Mouse (Mus musculus): ENCODE results near the gene Gm11146. TPM values are rescaled to one million over a fixed set of nuclear protein-coding genes. Genes with fewer than 3 reads are reported as not detected.

Gene Gm11146
- polyA plus RNA-seq (2015; fragmentation: Nextera tagmentation; extraction: Ambion mirVana): not detected in 2 replicates

GRCm38 (mm10) chr16:77601994-77602393 is at the start of gene Gm11146:
Gene Gm11146, minus strand, starts transcription at chr16:77602094.
- no peak for TF ChIP-seq CTCF (IDR thresholded peaks at IDR 0.05; ENCODE audit: low read depth)
- H3K27ac ChIP-seq: no peak within 1 kb of the TSS
- ATAC-seq (replicated peaks; ENCODE audit: low FRiP score, low read depth) (no peak), DNase-seq (ENCODE audit: low spot score) (no peak)
- H3K9me3 ChIP-seq (replicated peaks; ENCODE audit: low read length): no peaks in the 10 kb centered on the region
- H3K4me3 ChIP-seq (replicated peaks; ENCODE audit: low read depth, low read length): no peak within 1 kb of the TSS
- H3K27me3 ChIP-seq (ENCODE audit: insufficient read depth, low read length): no peaks in the 10 kb centered on the region
- WGBS: 82% methylated on average over 1 of the region's 1 CpGs
- H3K9ac ChIP-seq (ENCODE audit: low read depth, low read length): no peak within 1 kb of the TSS
- no peaks in the 10 kb centered on the region for H3K4me1 ChIP-seq (replicated peaks; ENCODE audit: insufficient read depth, low read length)
- no peaks in the 10 kb centered on the region for H3K36me3 ChIP-seq (ENCODE audit: insufficient read depth, low read length)
- H3K4me2 ChIP-seq (ENCODE audit: low read length): no peak within 1 kb of the TSS

GRCm38 (mm10) chr16:77650596-77650995 is 48.7 kb upstream of the Gm11146 start:
- WGBS: 96% methylated on average over 1 of the region's 1 CpGs
- H3K36me3 ChIP-seq (ENCODE audit: insufficient read depth, low read length): no peaks in the 10 kb centered on the region
- H3K27ac ChIP-seq: no peak overlapping the region
- H3K4me2 ChIP-seq (ENCODE audit: low read length): no peak overlapping the region
- no peak overlapping the region for H3K9ac ChIP-seq (ENCODE audit: low read depth, low read length)
- no peak overlapping the region for H3K4me3 ChIP-seq (replicated peaks; ENCODE audit: low read depth, low read length)
- no peaks in the 10 kb centered on the region for H3K9me3 ChIP-seq (replicated peaks; ENCODE audit: low read length)
- TF ChIP-seq CTCF (IDR thresholded peaks at IDR 0.05; ENCODE audit: low read depth): no peak
- no peaks in the 10 kb centered on the region for H3K4me1 ChIP-seq (replicated peaks; ENCODE audit: insufficient read depth, low read length)
- ATAC-seq (replicated peaks; ENCODE audit: low FRiP score, low read depth): no peak
- H3K27me3 ChIP-seq (ENCODE audit: insufficient read depth, low read length): no peaks in the 10 kb centered on the region
- DNase-seq (ENCODE audit: low spot score): no peak

- DNase-seq (ENCODE audit: low spot score) (no peak), ATAC-seq (replicated peaks; ENCODE audit: low FRiP score, low read depth) (no peak)
- no peak overlapping the region for H3K4me2 ChIP-seq (ENCODE audit: low read length)
- WGBS: 65% methylated on average over 2 of the region's 2 CpGs
- no peaks in the 10 kb centered on the region for H3K36me3 ChIP-seq (ENCODE audit: insufficient read depth, low read length)
- H3K9ac ChIP-seq (ENCODE audit: low read depth, low read length): no peak overlapping the region
- no peak overlapping the region for H3K27ac ChIP-seq
- H3K9me3 ChIP-seq (replicated peaks; ENCODE audit: low read length): no peaks in the 10 kb centered on the region
- no peak overlapping the region for H3K4me3 ChIP-seq (replicated peaks; ENCODE audit: low read depth, low read length)
- TF ChIP-seq CTCF (IDR thresholded peaks at IDR 0.05; ENCODE audit: low read depth): no peak
- H3K4me1 ChIP-seq (replicated peaks; ENCODE audit: insufficient read depth, low read length): no peaks in the 10 kb centered on the region; the same call in 1 of the 2 replicates
- no peaks in the 10 kb centered on the region for H3K27me3 ChIP-seq (ENCODE audit: insufficient read depth, low read length)
Measured at GRCm38 (mm10) chr16:77649006-77649405, 47.1 kb upstream of the Gm11146 start.

GRCm38 (mm10) chr16:77648181-77648580 is 46.3 kb upstream of the Gm11146 start:
- no peaks in the 10 kb centered on the region for H3K9me3 ChIP-seq (replicated peaks; ENCODE audit: low read length)
- 59% methylated on average over 2 of the region's 2 CpGs for WGBS
- ATAC-seq (replicated peaks; ENCODE audit: low FRiP score, low read depth) (no peak), DNase-seq (ENCODE audit: low spot score) (no peak)
- no peaks in the 10 kb centered on the region for H3K27me3 ChIP-seq (ENCODE audit: insufficient read depth, low read length)
- H3K4me3 ChIP-seq (replicated peaks; ENCODE audit: low read depth, low read length): no peak overlapping the region
- no peaks in the 10 kb centered on the region; the same call in 1 of the 2 replicates for H3K4me1 ChIP-seq (replicated peaks; ENCODE audit: insufficient read depth, low read length)
- no peak for TF ChIP-seq CTCF (IDR thresholded peaks at IDR 0.05; ENCODE audit: low read depth)
- H3K27ac ChIP-seq: no peak overlapping the region
- no peaks in the 10 kb centered on the region for H3K36me3 ChIP-seq (ENCODE audit: insufficient read depth, low read length)
- H3K9ac ChIP-seq (ENCODE audit: low read depth, low read length): no peak overlapping the region
- no peak overlapping the region for H3K4me2 ChIP-seq (ENCODE audit: low read length)

- 89% methylated on average over 7 of the region's 7 CpGs for WGBS
- H3K9me3 ChIP-seq (replicated peaks; ENCODE audit: low read length): no peaks in the 10 kb centered on the region
- no peak overlapping the region for H3K9ac ChIP-seq (ENCODE audit: low read depth, low read length)
- DNase-seq (ENCODE audit: low spot score) (no peak), ATAC-seq (replicated peaks; ENCODE audit: low FRiP score, low read depth) (no peak)
- no peak overlapping the region for H3K27ac ChIP-seq
- H3K36me3 ChIP-seq (ENCODE audit: insufficient read depth, low read length): no peaks in the 10 kb centered on the region
- no peak overlapping the region for H3K4me2 ChIP-seq (ENCODE audit: low read length)
- no peaks in the 10 kb centered on the region; the same call in 1 of the 2 replicates for H3K4me1 ChIP-seq (replicated peaks; ENCODE audit: insufficient read depth, low read length)
- TF ChIP-seq CTCF (IDR thresholded peaks at IDR 0.05; ENCODE audit: low read depth): no peak
- H3K4me3 ChIP-seq (replicated peaks; ENCODE audit: low read depth, low read length): no peak overlapping the region
- H3K27me3 ChIP-seq (ENCODE audit: insufficient read depth, low read length): no peaks in the 10 kb centered on the region
Measured at GRCm38 (mm10) chr16:77646146-77646545, 44.3 kb upstream of the Gm11146 start.

GRCm38 (mm10) chr16:77644976-77645375 is 43.1 kb upstream of the Gm11146 start:
- Histone ChIP-seq H3K4me1 (replicated peaks; ENCODE audit: insufficient read depth, low read length) (no peaks in the 10 kb centered on the region; the same call in 1 of the 2 replicates), H3K9ac (ENCODE audit: low read depth, low read length) (no peak overlapping the region), H3K4me3 (replicated peaks; ENCODE audit: low read depth, low read length) (no peak overlapping the region), H3K27me3 (ENCODE audit: insufficient read depth, low read length) (no peaks in the 10 kb centered on the region), H3K9me3 (replicated peaks; ENCODE audit: low read length) (no peaks in the 10 kb centered on the region), H3K4me2 (ENCODE audit: low read length) (no peak overlapping the region), H3K27ac (no peak overlapping the region), H3K36me3 (ENCODE audit: insufficient read depth, low read length) (no peaks in the 10 kb centered on the region)
- DNase-seq (ENCODE audit: low spot score): peak; percentile 6
- no peak for TF ChIP-seq CTCF (IDR thresholded peaks at IDR 0.05; ENCODE audit: low read depth)
- no peak for ATAC-seq (replicated peaks; ENCODE audit: low FRiP score, low read depth)
- 71% methylated on average over 1 of the region's 1 CpGs for WGBS
